Mouse (Mus musculus) liver, embryonic 11.5 days (tissue): Measurements from ENCODE around the gene Il9r. TPM values are rescaled to one million over a fixed set of nuclear protein-coding genes. Genes with fewer than 3 reads are reported as not detected.

Source experiments
- ATAC-seq: fragments of 200-750 bp; cut with Nextera tagmentation; replicated peaks from 2 replicates; pipeline ENCODE4 v1.8.0; 2017; ENCODE audit warnings: moderate number of reproducible peaks, mild to moderate bottlenecking, moderate TSS enrichment, moderate library complexity; ENCODE audit not compliant: low FRiP score
- DNase-seq: peaks from one replicate; pipeline ENCODE4 v3.0.0-alpha.2; 2017; ENCODE audit warnings: low spot score
- H3K27ac ChIP-seq: fragments of 300-500 bp; sonication (generic); 2 replicates; pipeline ENCODE4 v1.5.1; 2014; ENCODE audit warnings: mild to moderate bottlenecking, low read depth, low read length, control low read depth
- H3K27me3 ChIP-seq: fragments of 300-500 bp; sonication (generic); replicated peaks from 2 replicates; pipeline ENCODE4 v1.6.1; 2014; ENCODE audit warnings: low read length, mixed read lengths; ENCODE audit not compliant: control insufficient read depth, insufficient read depth
- H3K36me3 ChIP-seq: fragments of 300-500 bp; sonication (generic); 2 replicates; pipeline ENCODE4 v1.6.1; 2014; ENCODE audit warnings: mild to moderate bottlenecking, low read length, moderate library complexity, mixed read lengths; ENCODE audit not compliant: control insufficient read depth, insufficient read depth
- H3K4me1 ChIP-seq: fragments of 300-500 bp; sonication (generic); replicated peaks from 2 replicates; pipeline ENCODE4 v1.6.1; 2014; ENCODE audit warnings: low read length, mixed read lengths; ENCODE audit not compliant: control insufficient read depth, insufficient read depth
- H3K4me2 ChIP-seq: fragments of 300-500 bp; sonication (generic); 2 replicates; pipeline ENCODE4 v1.6.1; 2014; ENCODE audit warnings: mild to moderate bottlenecking, control low read depth, moderate library complexity
- H3K4me3 ChIP-seq: fragments of 300-500 bp; sonication (generic); 2 replicates; pipeline ENCODE4 v1.5.1; 2014; ENCODE audit warnings: low read depth, low read length, control low read depth
- H3K9ac ChIP-seq: fragments of 300-500 bp; sonication (generic); 2 replicates; pipeline ENCODE4 v1.6.1; 2014; ENCODE audit warnings: low read depth, low read length, control low read depth
- H3K9me3 ChIP-seq: fragments of 300-500 bp; sonication (generic); 2 replicates; pipeline ENCODE4 v1.6.1; 2016; ENCODE audit warnings: low read length, inconsistent platforms, mixed read lengths; ENCODE audit not compliant: control insufficient read depth
- WGBS: fragments of 180-500 bp; shearing (Covaris S2); extraction: QIAGEN DNeasy Blood & Tissue Kit; methylation state at CpG from one replicate; pipeline ENCODE4 v1.1.7; 2014; 5-methylcytosine and 5-hydroxymethylcytosine counted together
- polyA plus RNA-seq: library from polyadenylated mRNA; unstranded; fragments of >200 nt; fragmentation: Nextera tagmentation; extraction: Ambion mirVana; gene quantifications from 2 replicates; pipeline ENCODE4 v1.2.1, GENCODE M21; 2014

Il9r gene
- polyA plus RNA-seq, 1 experiment from 2014 or later, result 0.53 TPM

DNA sequence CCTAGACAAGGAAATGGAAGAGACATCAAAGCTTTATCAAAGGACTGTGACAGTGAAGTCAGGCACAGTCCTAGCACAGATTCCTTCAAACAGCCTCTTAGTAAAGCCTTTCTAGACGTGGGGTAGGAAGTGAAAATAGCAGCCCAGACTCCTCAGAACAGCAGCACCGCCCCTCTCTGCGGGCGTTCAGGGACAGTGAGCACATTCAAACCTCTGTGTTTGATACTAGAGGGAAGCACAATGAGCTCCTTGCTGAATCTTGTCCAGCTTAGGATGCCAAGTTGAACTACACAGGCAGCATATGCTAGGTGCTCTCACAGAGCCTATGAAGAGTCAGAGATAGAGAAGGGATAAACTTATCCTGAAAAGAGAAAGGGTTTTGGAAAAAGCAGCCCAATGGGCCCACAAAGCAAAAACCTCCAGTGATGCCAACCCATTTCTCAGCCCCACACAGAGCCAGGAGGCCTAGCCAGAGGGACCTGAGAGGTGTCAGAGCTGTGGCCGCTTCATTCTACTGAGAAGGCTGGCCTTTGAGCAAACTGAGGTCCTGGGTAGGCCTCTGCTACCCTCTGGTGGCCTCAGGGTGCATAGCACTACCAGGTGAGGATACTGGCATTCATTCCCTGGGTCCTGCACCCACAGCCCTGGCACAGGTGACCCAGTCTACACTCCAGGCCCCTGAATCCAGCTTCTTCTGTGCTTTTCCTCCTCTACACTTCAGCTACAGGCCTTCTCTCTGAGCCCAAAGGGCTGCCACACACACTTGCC is 38.2 kb upstream of the Il9r start:
- Histone ChIP-seq H3K27ac (no peak overlapping the region), H3K9ac (no peak overlapping the region), H3K9me3 (no peaks in the 10 kb centered on the region), H3K36me3 (peaks cover 14% of the 10 kb centered on the region), H3K4me1 (peaks cover 12% of the 10 kb centered on the region), H3K4me3 (no peak overlapping the region), H3K4me2 (no peak overlapping the region), H3K27me3 (no peaks in the 10 kb centered on the region)
- ATAC-seq (peak; percentile 42; the same call in 1 of the 2 replicates), DNase-seq (no peak)
- WGBS, result 77% methylated on average over 5 of the region's 5 CpGs

DNA sequence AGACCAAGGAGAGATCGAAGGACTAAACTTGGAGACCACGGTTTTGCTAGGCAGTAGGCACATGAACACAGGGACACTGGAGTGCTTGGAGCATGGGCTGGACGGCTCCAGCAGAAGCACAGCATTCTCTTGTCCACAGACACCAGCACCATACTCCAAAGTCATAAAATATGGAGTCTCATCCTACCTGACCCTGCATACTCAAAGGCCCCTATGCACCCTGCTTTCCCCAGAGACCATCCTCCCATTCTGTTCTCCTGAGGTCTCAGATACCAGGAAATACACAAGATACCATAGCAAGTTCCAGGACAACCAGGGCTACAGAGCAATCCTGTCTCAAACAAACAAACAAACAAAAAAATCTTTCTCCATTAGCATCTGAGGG is 37.3 kb upstream of the Il9r start:
- DNase-seq (no peak), ATAC-seq (no peak)
- no peak overlapping the region for H3K4me3 ChIP-seq
- no peak overlapping the region for H3K9ac ChIP-seq
- peaks cover 4% of the 10 kb centered on the region for H3K4me1 ChIP-seq
- H3K4me2 ChIP-seq, result no peak overlapping the region
- H3K27ac ChIP-seq, result no peak overlapping the region
- no peaks in the 10 kb centered on the region for H3K27me3 ChIP-seq
- H3K9me3 ChIP-seq, result no peaks in the 10 kb centered on the region
- peaks cover 20% of the 10 kb centered on the region for H3K36me3 ChIP-seq
- WGBS, result 89% methylated on average over 3 of the region's 3 CpGs

DNA sequence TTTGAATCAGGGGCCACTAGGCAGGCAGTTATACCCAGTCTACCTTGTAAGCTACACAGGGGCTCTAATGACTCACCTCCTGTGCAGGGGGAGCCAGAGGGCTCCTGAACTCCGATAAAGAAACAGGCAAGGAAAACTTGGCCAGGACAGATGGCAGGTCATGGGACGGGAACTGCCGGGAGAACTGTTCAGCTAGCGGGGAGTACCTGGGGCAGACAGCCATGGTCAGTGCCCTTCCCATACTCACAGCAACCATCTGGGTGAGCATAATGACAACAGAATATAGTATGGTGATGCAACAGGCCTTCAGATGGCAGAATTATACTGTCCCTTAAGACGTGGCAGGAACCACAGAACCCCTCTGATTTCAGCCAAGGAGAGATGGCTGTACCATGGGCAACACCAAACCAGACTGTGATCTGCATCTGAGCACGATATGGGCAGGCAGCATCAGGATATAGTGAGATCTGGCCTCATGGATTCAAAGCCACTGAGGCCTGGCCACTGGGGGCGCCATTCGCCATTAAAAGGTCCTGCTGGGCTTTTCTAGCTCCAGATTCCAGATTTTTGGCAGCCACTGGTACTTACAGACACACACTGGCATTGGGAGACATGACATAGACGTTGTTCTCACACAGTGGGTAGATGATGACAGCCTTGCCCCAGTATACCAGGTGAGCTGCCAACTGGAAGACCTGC is 36.8 kb upstream of the Il9r start:
- H3K4me1 ChIP-seq, result no peaks in the 10 kb centered on the region; the same call in 1 of the 2 replicates
- no peak overlapping the region for H3K9ac ChIP-seq
- DNase-seq, result no peak
- H3K4me2 ChIP-seq, result no peak overlapping the region
- ATAC-seq, result no peak
- H3K27ac ChIP-seq, result no peak overlapping the region
- no peaks in the 10 kb centered on the region for H3K9me3 ChIP-seq
- H3K27me3 ChIP-seq, result no peaks in the 10 kb centered on the region
- H3K4me3 ChIP-seq, result no peak overlapping the region
- WGBS, result 60% methylated on average over 9 of the region's 9 CpGs
- peaks cover 25% of the 10 kb centered on the region for H3K36me3 ChIP-seq

DNA sequence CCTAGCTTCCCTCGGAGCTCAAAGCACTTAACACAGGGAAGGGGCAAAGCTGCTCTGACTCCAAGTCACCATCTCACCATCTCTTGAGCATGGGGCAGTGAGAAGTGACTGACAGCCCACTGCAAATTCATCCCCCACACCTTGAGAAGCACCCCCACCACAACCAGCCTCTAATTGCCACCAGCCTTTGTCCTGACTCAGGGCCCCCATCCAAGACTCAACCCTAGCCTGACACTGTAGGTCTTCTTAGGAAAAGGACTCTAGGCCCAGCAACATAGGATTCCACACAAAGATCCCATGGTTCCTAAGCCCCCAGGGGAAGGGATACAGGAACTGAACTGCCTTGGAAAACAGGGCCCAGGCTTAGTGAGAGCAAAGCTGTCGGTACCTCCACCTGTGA is 36.1 kb upstream of the Il9r start:
- peaks cover 32% of the 10 kb centered on the region for H3K36me3 ChIP-seq
- H3K9ac ChIP-seq, result no peak overlapping the region
- ATAC-seq, result no peak
- WGBS, result 91% methylated on average over 2 of the region's 2 CpGs
- no peaks in the 10 kb centered on the region for H3K27me3 ChIP-seq
- no peak overlapping the region for H3K4me2 ChIP-seq
- no peaks in the 10 kb centered on the region for H3K9me3 ChIP-seq
- H3K4me1 ChIP-seq, result no peaks in the 10 kb centered on the region; the same call in 1 of the 2 replicates
- no peak overlapping the region for H3K4me3 ChIP-seq
- DNase-seq, result no peak
- H3K27ac ChIP-seq, result no peak overlapping the region

DNA sequence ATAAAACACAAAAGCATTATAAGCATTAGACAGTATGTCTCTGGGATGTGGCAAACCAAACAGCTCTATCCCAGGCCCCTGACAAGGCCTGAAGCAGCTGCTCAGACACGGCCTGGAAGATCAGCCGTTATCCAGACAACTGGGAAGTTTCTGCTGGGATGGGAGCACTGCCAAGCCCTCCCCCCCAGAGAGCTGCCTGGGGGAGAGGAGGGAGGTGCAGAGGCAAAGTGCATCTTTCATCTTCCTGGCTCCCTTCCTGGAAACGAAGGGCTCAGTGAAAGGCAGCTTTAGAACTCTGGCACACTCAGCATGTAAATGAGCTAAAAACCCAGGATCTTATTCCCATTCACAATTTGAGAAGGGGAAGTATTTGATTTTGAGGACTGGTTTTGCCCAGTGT is 35.6 kb upstream of the Il9r start:
- Histone ChIP-seq H3K27me3 (no peaks in the 10 kb centered on the region), H3K4me3 (no peak overlapping the region), H3K36me3 (peaks cover 34% of the 10 kb centered on the region), H3K27ac (no peak overlapping the region), H3K9me3 (no peaks in the 10 kb centered on the region), H3K4me1 (no peaks in the 10 kb centered on the region), H3K9ac (no peak overlapping the region), H3K4me2 (no peak overlapping the region)
- WGBS, result 82% methylated on average over 3 of the region's 3 CpGs
- ATAC-seq (no peak), DNase-seq (no peak)

DNA sequence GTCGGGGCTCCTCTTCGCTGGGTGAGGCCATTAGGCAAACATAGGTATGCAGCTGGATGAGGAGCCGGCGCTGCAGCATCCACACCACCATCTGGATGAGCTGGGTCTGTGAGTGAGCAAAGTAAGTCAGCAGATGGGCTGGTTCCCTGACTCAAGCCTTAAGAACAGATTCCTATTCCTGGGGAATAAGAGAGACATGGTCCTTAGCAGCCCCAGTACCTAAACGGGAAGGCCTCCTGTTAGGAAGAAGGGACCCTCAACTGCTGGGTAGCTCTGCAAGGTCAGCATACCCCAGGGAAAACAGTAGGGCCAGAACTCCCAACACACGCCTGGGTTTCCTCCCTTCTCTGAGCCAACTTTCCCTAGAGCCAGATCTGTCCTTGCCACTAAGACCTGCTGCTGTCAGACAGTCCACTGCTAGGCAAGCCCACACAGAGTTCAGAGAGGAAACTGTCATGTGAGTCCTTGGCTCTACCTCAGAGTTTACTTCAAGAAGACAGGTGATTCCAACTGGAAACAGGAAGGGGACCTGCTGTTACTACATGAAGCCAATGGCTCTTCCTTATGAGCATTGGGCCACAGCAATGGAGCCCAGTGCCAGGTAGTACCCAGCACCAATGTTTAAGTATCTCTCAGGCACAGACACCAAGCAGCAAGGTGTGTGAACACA is 34.9 kb upstream of the Il9r start:
- H3K4me2 ChIP-seq, result no peak overlapping the region
- H3K27me3 ChIP-seq, result no peaks in the 10 kb centered on the region
- peaks cover 39% of the 10 kb centered on the region for H3K36me3 ChIP-seq
- H3K9ac ChIP-seq, result no peak overlapping the region
- H3K9me3 ChIP-seq, result no peaks in the 10 kb centered on the region
- no peak overlapping the region for H3K4me3 ChIP-seq
- 95% methylated on average over 6 of the region's 6 CpGs for WGBS
- DNase-seq, result no peak
- no peak overlapping the region for H3K27ac ChIP-seq
- no peaks in the 10 kb centered on the region for H3K4me1 ChIP-seq
- no peak for ATAC-seq

DNA sequence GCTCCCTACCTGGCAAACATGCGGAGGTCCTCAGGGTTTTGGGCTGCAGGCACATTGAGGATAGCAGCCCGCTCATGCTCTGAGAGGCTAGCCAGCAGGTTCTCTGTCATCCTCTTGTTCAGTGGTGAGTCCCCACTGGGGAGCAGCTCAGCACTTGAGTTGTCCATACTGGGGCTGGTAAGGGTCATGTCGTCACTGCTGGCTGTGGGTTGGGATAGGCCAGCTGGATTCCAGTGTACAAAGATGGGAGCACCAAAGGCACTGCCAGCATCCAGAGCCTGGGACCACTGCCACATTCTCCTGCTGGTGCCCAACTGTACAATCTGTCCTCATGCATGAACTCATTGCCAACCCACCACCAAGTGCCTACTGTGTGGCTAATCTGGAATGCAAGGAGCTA is 33.8 kb upstream of the Il9r start:
- Histone ChIP-seq H3K36me3 (peaks cover 40% of the 10 kb centered on the region), H3K4me1 (no peaks in the 10 kb centered on the region), H3K4me3 (no peak overlapping the region), H3K4me2 (no peak overlapping the region), H3K9me3 (no peaks in the 10 kb centered on the region), H3K9ac (no peak overlapping the region), H3K27ac (no peak overlapping the region), H3K27me3 (no peaks in the 10 kb centered on the region)
- DNase-seq (no peak), ATAC-seq (no peak)
- WGBS, result 82% methylated on average over 3 of the region's 3 CpGs

DNA sequence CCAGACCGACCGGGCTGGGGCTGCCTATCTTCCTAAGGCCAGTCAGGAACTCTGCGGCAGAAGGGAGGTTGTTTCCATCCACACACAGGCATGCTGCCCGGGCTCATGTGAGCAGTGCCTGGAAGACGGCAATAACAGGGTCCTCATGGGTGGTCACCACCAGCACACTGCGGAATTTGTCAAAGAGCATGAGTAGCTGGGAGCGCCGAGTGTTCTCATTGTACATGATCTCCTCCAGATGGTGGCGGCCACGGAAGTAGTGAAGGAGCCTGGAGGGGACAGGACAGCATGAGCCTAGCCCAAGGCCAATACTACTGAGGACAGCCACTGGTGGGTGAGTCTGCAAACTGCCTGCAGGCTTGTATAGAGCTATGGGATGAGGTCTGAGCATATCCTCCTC is 32.8 kb upstream of the Il9r start:
- no peaks in the 10 kb centered on the region for H3K27me3 ChIP-seq
- H3K27ac ChIP-seq, result no peak overlapping the region
- ATAC-seq (no peak), DNase-seq (no peak)
- no peaks in the 10 kb centered on the region for H3K4me1 ChIP-seq
- H3K4me3 ChIP-seq, result no peak overlapping the region
- H3K9me3 ChIP-seq, result no peaks in the 10 kb centered on the region
- 91% methylated on average over 10 of the region's 10 CpGs for WGBS
- no peak overlapping the region for H3K9ac ChIP-seq
- no peak overlapping the region for H3K4me2 ChIP-seq
- H3K36me3 ChIP-seq, result peaks cover 43% of the 10 kb centered on the region
